Comparison of ENCODE assay signal across 8 mouse cellular contexts in genomic region chr1:181143609-181143949, GRCm38 (mm10). TPM values are rescaled to one million over a fixed set of nuclear protein-coding genes. Genes with fewer than 3 reads are reported as not detected.
DNase-seq lines count a peak whose midpoint lies in the region; ATAC-seq and TF ChIP-seq lines count a peak whose summit lies in the region.

No protein-coding gene starts in this region.

- H3K9me3 ChIP-seq in lung, postnatal 0 days (ENCODE audit: low read length): no peaks in the 10 kb centered on the region
- H3K9me3 ChIP-seq in erythroblast, embryonic 14.5 days (ENCODE audit: control insufficient read depth, low read length): no peaks in the 10 kb centered on the region
- no peaks in the 10 kb centered on the region for H3K9me3 ChIP-seq in limb, embryonic 14.5 days (ENCODE audit: control insufficient read depth, low read length)

- no peak for TF ChIP-seq EP300 in lung, postnatal 0 days (IDR thresholded peaks at IDR 0.05)

- H3K27ac ChIP-seq in lung, postnatal 0 days (ENCODE audit: low read length): peak overlapping the region; percentile 89
- H3K27ac ChIP-seq in limb, embryonic 14.5 days (replicated peaks; ENCODE audit: low read depth, low read length): peak overlapping the region; percentile 61; the same call in 1 of the 2 replicates
- 0 out of 2 replicates have a peak overlapping the region, but pooled peaks have one; percentile 34 for H3K27ac ChIP-seq in olfactory bulb, adult 2 months (ENCODE audit: insufficient read depth, low read depth, low read length)

- peaks cover 11% of the 10 kb centered on the region; the same call in 1 of the 2 replicates for H3K4me1 ChIP-seq in lung, postnatal 0 days (ENCODE audit: insufficient read depth, low read depth, low read length)
- peaks cover 47% of the 10 kb centered on the region for H3K4me1 ChIP-seq in erythroblast, embryonic 14.5 days (ENCODE audit: control insufficient read depth)
- H3K4me1 ChIP-seq in limb, embryonic 14.5 days (ENCODE audit: control insufficient read depth, insufficient read depth, low read length): peaks cover 12% of the 10 kb centered on the region
- H3K4me1 ChIP-seq in olfactory bulb, adult 2 months (ENCODE audit: control insufficient read depth, insufficient read depth, low read length): peaks cover 7% of the 10 kb centered on the region; the same call in 1 of the 2 replicates

- peak; percentile 26 for ATAC-seq in lung, postnatal 0 days
- no peak for ATAC-seq in limb, embryonic 14.5 days (ENCODE audit: low FRiP score, low read depth)

- no peak for TF ChIP-seq CTCF in lung, postnatal 0 days (IDR thresholded peaks at IDR 0.05)
- TF ChIP-seq CTCF in olfactory bulb, adult 2 months (IDR thresholded peaks at IDR 0.05; ENCODE audit: insufficient read depth, low read depth, low read length): no peak

- H3K9ac ChIP-seq in lung, postnatal 0 days (replicated peaks; ENCODE audit: low read depth): peak overlapping the region; percentile 39
- H3K9ac ChIP-seq in limb, embryonic 14.5 days (ENCODE audit: low read depth, low read length, severe bottlenecking): peak overlapping the region; percentile 70

- under 1% methylated on average over 12 of the region's 12 CpGs for WGBS in lung, postnatal 0 days
- 2% methylated on average over 12 of the region's 12 CpGs for WGBS in limb, embryonic 14.5 days
- under 1% methylated on average over 12 of the region's 12 CpGs for WGBS in olfactory bulb, adult 2 months

- no peak for TF ChIP-seq POLR2A in limb, embryonic 14.5 days (IDR thresholded peaks at IDR 0.05; ENCODE audit: borderline replicate concordance, extremely low read depth, insufficient read depth, insufficient read length)
- no peak for TF ChIP-seq POLR2A in olfactory bulb, adult 2 months (IDR thresholded peaks at IDR 0.05; ENCODE audit: insufficient read depth, low read depth, low read length)

- no peaks in the 10 kb centered on the region for H3K36me3 ChIP-seq in lung, postnatal 0 days (ENCODE audit: insufficient read depth, low read length)
- H3K36me3 ChIP-seq in erythroblast, embryonic 14.5 days (ENCODE audit: control insufficient read depth): peaks cover 47% of the 10 kb centered on the region
- H3K36me3 ChIP-seq in limb, embryonic 14.5 days (ENCODE audit: control insufficient read depth, insufficient read depth, low read length): peaks cover 27% of the 10 kb centered on the region

- peak overlapping the region; percentile 65 for H3K4me2 ChIP-seq in lung, postnatal 0 days (replicated peaks; ENCODE audit: low read depth, low read length)
- H3K4me2 ChIP-seq in limb, embryonic 14.5 days (replicated peaks; ENCODE audit: low read depth, low read length, severe bottlenecking): peak overlapping the region; percentile 55

- no peaks in the 10 kb centered on the region for H3K27me3 ChIP-seq in lung, postnatal 0 days (replicated peaks; ENCODE audit: insufficient read depth, low read length)
- H3K27me3 ChIP-seq in erythroblast, embryonic 14.5 days (ENCODE audit: control insufficient read depth): no peaks in the 10 kb centered on the region
- H3K27me3 ChIP-seq in limb, embryonic 14.5 days (ENCODE audit: control insufficient read depth, insufficient read depth, low read length): no peaks in the 10 kb centered on the region

- peak overlapping the region; percentile 81 for H3K4me3 ChIP-seq in lung, postnatal 0 days (ENCODE audit: low read depth, low read length)
- peak overlapping the region; percentile 96 for H3K4me3 ChIP-seq in erythroblast, embryonic 14.5 days (replicated peaks)
- peak overlapping the region; percentile 70 for H3K4me3 ChIP-seq in limb, embryonic 14.5 days (replicated peaks; ENCODE audit: low read length)
- H3K4me3 ChIP-seq in olfactory bulb, adult 2 months (ENCODE audit: insufficient read depth, low read depth, low read length): peak overlapping the region; percentile 90

- no peak for DNase-seq in lung, postnatal 0 days (ENCODE audit: low spot score)
- no peak for DNase-seq in lung, adult 18-20 months
- no peak for DNase-seq in limb, embryonic 14.5 days (ENCODE audit: low spot score)
- DNase-seq in cerebellum, adult 8-10 months: no peak
- no peak for DNase-seq in kidney, adult 8-10 months
- DNase-seq in kidney, postnatal 36 days: no peak

RNA-seq across cellular contexts. Expression of gene Nvl, which starts 0.4 kb away (rescaled TPM):
- polyA plus RNA-seq in lung, postnatal 0 days (2015; fragmentation: Nextera tagmentation; extraction: Ambion mirVana): 13.3 and 13.4 TPM in 2 replicates
- polyA plus RNA-seq in erythroblast, embryonic 14.5 days (2012): 0.45 and 0.50 TPM in 2 replicates
- polyA plus RNA-seq in limb, embryonic 14.5 days (2012; rRNA removed): 69.1 and 79.4 TPM in 2 replicates
- 37.0 and 42.7 TPM in 2 replicates for polyA plus RNA-seq in limb, embryonic 14.5 days (2014; fragmentation: Nextera tagmentation; extraction: Ambion mirVana)
- polyA plus RNA-seq in olfactory bulb, adult 2 months (2012; ENCODE audit: insufficient read depth, insufficient read length, low replicate concordance, missing spikeins): 167 TPM in 1 of 2 replicates, not detected in the other

RNA-seq across cellular contexts. Expression of gene Cnih4, which starts 0.9 kb away (rescaled TPM):
- polyA plus RNA-seq in lung, postnatal 0 days (2015; fragmentation: Nextera tagmentation; extraction: Ambion mirVana): 95.4 and 115 TPM in 2 replicates
- polyA plus RNA-seq in erythroblast, embryonic 14.5 days (2012): 2.0 and 2.1 TPM in 2 replicates
- 24.3 and 26.6 TPM in 2 replicates for polyA plus RNA-seq in limb, embryonic 14.5 days (2012; rRNA removed)
- polyA plus RNA-seq in limb, embryonic 14.5 days (2014; fragmentation: Nextera tagmentation; extraction: Ambion mirVana): 90.5 and 99.3 TPM in 2 replicates
- polyA plus RNA-seq in olfactory bulb, adult 2 months (2012; ENCODE audit: insufficient read depth, insufficient read length, low replicate concordance, missing spikeins): not detected in 2 replicates

Comparison
In these comparisons a context has a peak if more than half of its experiments do, and no peak if none do; other contexts are left out.
1. H3K27ac ChIP-seq: peak in every context shown above with its lines; median percentile 89 in lung, postnatal 0 days; 61 in limb, embryonic 14.5 days; 34 in olfactory bulb, adult 2 months.